Mouse (Mus musculus) kidney, postnatal 36 days (tissue): ENCODE measurements around the gene Smpdl3a.

Source experiments
- DNase-seq, 2 experiments: peaks; one replicate each; pipeline ENCODE4 v3.0.0; 2021 to 2022; ENCODE audit warnings: mixed read lengths in 2 of 2

The Smpdl3a gene

DNA sequence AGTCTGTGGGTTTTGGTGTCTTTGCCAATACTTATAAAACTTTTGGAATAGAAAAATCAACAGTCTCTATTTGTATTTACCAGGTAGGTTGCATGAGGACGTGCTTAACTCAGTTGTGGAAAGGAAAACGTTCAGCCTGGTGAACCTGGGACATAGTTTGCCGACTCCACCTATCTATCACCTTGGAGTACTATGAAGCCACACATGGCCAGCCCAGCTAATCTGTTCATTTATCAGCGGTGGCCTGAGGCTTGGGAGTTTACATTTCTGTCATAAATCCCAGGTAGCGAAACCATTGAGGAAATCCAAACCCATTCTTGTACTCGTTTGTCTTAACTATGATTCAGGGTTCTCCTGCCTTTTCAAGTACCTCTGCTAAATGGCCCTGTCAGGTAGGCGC lies at the start of gene Smpdl3a:
TSS of gene Smpdl3a (plus strand) at position 318 of the 400 bp plus-strand sequence.
- DNase-seq: no peak

DNA sequence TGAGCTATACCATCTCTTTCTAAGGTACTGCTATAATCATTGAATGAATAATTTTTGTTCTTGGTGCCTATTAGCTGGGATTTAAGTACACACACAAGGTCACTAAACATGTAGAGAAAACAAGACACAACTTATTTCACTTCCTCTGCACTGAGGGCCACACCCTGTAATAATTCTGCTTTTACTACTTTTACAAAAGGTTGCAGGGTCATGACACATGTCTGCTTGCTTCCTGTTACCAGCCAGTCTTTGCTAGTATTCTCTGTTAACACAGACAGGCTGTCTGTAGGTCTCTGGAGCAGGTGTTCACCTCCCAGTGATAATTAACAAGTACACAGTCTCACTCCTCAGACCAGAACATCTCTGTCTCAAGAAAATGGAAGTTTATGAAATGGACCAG lies 48.7 kb upstream of the Smpdl3a start:
- DNase-seq: no peak

DNA sequence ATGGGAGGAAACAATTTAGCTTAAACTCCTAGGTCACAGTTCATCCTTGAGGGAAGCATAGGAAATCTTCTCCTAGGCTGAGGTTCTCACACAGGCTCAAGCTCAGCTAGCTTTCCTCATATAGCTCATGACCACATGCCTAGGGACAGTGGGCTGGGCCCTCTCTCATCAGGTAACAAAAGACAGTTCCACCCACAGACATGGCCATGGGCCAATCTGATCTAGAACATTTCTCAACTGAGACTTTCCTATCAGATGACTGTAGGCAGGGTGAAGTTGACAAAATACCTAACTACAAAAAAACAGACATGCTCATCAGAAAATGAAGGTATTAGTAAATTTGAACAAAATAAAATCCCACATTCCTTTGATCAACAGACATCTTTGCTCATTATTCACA lies 47.0 kb upstream of the Smpdl3a start:
- DNase-seq: no peak

DNA sequence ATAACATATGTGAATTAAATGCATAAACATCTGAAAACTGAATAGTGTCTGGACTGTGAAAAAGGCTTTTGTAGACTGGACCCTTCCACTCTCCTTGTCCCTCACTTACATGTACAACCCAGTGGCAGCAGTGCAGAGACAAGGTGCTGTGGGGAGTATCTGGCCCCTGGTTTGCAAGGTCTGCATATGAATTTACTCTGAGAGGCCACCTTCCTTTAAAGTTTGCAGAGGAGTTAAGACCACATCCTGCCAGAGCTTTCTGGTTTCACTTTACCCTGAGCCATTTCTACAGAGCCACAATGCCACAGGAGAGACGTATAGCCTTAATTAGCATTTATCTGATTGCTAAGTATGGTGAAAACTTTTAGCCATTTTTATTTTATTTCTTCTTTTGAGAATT lies 40.8 kb upstream of the Smpdl3a start:
- DNase-seq: no peak

DNA sequence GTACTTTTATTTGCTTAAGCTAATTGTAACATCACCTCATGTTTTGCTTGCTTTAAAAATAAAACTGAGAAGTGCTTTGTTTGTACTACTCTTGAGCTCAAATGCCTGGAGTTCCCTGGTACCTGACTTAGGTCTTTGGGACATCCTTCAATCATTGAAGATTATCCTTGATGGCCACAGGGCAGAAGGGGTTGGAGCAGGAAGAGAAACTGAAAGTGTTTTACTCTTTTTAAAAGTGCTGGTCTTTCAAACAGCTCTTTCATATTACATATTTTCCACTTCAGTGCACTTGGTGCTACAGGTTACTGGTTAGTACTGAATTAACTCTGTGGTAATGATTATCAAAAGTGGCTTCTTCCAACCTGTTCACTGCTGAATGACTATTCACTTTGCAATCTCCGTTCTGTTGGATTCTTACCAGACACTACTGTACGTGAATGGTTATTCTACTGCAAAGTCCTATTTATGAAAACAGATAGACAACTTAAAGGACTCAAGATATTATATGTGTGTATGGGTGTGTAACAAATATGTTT lies 38.9 kb upstream of the Smpdl3a start:
- no peak for DNase-seq

DNA sequence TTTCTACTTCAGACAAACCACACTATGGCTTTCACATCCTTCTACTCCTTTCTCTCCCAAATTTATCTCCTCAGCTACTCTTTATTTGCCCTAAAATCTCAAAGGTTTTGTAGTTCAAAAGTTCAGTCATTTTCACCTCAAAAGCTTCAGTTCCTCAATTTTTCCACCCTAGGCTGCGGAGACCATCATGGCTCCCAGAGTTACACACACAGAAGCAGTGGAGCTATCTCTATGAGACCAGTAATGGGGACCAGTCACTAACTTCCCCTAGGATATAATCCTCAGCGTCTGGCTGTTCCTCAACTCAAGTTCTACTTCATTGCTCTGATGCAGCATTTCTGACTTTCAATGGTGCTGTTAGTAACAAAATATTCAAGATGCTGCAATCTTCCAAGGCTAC lies 35.1 kb upstream of the Smpdl3a start:
- DNase-seq: no peak

DNA sequence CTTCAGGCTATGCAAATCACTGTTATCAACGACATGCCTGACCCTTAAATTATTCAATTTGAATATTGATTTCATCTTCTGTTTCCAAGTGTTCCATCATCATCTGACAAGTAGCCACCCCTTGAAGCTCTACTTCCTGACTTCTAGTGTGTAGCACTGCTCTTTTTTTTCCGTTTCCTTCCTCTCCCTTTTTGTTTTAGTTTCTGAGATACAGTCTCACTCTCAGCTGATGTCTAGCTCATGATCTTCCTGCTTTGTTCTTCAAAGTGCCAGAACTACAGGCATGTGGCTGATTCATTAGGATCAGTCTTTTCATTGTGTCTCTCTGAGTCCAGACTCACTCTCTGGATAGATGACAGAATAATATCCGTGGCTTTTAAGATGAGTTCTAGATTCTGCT lies 33.4 kb upstream of the Smpdl3a start:
- no peak for DNase-seq

DNA sequence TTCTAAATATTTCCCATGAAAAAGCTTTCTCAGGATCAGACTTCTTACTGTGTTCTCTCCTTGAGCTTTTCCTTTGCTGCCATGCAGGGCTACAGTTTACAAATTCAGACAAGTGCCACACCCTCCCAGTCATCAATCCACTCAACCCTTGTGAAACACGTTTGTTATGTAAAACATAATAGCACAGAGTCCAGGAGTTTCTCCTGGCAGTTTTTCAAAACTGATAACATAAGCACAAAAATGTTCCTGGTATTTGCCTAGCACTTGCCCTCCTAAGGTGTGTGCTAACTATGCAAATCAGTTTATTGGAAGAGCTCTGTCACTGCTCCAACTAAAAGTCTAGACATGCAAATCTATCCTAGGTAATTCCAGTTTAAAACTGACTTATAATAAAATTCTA lies 31.1 kb upstream of the Smpdl3a start:
- no peak for DNase-seq

DNA sequence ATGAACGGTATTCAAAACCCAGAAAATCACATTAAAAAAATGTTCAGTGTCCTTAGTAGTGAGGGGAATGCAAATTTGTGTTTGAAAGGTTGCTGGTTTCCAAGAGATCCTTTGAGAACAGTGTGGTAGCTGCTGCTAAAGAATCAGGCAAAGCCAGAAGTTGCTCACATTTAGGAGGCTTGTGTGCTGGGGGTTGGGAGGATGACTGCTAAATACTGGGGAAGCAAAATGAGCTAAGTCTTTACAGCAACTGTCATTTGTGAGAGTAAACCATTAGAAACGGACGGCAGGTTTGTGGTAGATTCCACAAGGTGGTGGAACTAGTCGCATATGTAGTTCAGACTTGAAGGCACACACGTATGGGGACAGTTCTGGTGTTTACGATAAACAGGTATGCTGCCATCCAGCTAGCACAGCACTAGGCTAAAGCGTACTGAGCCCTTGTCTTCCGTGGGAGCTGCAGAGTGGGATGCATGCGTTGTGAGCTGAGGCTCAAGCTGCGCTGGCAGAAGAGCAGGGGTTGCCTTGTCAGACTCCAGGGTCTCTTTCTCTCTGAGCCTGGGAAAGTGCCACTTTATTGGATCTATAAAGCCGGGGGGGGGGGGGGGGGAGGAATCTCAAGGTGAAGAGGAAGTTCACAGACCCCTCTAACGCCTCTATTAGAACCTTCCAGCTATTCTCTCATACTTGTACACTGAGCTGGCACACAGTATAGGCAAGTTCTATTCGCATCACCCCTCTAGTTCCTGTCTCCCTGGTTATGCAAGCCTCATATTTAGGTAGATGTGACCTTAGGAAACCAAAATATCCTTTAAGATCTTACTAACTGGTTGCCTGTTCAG lies 10.6 kb upstream of the Smpdl3a start:
- DNase-seq: no peak

DNA sequence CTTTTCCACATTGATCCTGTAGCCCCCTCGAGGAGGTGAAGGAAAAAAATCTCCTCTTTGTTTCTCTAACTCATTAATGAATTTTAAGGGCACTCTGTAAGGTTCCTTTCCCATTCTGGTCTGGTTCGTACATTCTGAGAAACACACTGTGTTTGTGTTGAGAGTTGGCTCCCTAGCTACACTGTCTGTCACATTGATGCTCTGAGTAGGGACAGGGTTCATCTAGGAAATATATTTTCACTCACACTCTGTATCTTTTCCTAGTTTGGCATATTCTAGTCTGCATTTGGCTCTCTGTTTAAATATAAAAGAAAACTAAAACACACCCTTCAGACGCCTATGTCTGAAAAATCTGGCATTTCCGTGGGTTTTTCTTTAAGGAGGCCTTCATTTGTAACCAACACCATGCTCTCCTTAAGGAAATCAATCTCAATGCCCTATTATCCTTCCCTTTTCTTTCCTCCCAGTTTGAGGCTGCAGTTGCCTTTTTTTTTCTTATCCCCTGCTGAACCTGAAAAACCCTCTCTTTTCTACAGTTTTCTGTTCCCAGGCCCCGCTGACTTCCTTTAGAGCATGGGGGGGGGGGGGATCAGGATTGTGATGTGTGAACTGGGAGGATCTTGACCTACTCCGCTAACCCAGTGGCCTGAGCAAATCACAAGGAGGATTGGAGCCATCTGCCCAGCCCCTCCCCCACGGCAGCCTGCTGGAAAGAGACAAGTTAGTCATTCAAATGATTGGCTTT lies 9.8 kb upstream of the Smpdl3a start:
- DNase-seq: peak; percentile 90 to 92

DNA sequence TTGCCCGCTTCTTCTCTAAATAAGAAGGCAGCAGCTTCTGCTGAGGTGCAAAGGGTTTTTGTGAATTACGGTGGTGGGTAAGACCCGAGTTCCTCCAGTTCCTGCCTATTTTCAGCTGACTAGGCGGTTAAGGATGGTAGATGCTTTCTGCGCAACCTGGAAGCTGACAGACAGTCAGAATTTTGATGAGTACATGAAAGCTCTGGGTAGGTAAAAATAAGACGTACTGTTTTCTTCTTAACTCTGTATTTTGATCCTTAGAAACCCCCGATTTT lies 9.3 kb upstream of the Smpdl3a start, which contains the start of gene Fabp7:
TSS of gene Fabp7 (plus strand) at position 6 of the 275 bp plus-strand sequence.
- DNase-seq: no peak

DNA sequence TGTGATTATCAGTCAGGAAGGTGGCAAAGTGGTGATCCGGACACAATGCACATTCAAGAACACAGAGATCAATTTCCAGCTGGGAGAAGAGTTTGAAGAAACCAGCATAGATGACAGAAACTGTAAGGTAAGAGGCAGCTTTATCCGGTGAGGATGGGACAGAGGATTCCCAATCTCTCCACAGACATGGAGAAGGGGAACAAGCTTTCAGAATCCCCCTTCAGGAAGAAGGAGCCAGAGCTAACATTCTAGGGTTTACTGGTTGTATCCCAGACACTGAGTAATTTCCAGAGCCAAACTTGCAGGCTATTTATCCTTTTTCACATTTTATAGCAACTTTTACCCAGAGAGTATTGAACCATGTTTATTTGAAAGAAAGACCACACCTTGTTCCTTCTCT lies 8.6 kb upstream of the Smpdl3a start:
- no peak for DNase-seq

DNA sequence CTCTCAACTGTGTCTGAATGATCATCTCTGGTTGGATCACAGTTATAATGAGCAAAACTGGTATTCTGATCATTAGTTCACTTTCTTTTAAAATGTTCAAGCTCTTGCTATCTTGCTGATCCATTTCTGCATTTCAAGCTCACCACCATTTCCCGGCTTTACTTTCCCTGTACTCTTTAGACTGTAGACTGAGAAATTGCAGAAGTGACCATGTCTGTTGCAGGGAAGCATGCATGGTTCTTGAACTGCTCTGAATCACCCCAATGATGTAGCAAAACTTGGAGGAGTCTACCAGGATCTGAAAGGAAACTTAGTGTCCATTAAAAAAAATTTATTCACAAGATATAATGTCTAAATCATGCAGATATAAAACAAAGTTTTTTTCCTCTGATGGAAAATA lies 1.2 kb upstream of the Smpdl3a start:
- no peak for DNase-seq

DNA sequence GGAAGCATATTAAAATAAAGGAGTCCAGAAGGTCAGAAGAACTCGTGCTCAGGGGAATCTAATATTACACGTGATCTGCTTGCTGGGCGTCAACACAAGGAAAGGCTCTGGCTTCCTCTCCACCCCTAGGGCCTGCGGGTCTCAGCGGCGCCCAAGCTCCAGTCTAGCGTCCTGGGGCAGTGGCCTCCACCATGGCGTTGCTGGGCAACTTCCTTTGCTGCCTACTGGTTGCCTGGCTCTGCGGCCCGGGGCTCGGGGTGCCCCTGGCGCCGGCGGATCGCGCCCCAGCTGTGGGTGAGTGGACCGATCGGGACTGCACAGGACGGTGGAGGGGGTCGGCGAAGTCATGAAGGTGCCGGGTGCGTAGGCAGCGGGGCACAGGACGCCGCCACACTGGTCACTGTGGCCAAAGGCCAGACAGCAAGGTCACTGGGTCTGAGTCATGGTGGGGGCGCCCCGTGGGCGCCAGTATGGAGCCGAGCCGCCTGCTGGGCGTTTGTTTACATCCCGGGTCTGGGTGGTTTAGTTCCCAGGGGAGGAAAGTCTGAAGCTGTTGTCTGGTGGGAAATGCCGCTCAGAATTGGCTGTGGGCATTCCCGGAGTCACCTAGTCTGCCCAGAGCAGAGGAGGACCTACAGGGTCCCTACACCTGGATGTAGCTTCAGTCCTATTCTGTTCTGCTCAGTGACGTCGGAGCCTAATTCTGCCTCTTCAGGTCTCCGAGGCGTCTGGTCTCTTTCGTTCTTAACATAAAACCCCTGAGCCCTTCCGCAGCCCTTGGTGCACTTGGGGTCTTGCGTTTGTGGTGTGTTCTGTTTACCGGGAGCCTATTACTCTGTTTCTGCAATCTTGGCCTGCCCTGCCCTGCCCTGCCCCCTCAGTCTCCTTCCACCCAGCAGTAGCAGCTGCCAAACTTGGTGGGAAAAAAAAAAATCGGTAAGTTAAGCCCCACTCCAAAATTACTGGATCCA lies 641 bp downstream of the Smpdl3a start:
- DNase-seq: peak; percentile 67 to 78

DNA sequence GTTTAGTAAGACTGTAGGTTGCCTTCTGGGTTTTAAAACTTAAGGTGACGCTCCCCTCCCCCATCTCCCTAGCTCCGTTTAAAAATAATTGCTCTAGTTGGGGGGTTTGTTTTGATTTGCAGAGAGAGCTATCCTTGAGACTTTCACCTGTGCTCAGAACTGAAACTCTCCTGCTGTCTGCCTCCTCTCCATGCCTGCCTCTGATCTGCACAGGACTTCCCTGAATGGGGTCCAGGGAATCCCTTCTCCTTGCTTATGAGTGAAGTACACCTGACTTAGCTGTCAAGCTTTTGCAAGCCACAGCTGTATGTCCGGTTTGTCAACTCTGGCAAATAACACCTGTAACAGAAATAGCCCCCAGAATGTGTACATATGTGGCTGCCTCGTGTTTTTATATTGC lies 1.4 kb downstream of the Smpdl3a start:
- DNase-seq: peak in 1 of 2 experiments; percentile 6

DNA sequence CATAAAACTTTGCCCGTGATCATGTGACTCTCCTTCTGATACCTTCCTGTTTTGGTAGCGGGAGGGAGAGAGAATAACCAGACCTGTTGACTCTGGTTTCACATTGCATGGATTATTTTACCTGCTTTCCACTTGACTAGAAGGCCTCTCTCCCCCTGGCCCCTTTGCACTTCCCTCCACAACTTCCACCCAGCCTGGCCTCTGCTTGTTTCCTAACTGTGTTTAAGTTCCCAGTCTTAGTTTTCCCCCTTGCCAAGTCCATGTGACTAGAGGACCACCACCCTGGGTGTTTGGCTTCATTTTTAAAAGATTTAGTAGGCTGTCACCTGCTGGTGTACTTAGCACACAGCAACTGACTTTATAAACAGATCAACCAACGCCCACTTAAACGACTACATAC lies 1.9 kb downstream of the Smpdl3a start:
- DNase-seq: peak; percentile 32 to 47

DNA sequence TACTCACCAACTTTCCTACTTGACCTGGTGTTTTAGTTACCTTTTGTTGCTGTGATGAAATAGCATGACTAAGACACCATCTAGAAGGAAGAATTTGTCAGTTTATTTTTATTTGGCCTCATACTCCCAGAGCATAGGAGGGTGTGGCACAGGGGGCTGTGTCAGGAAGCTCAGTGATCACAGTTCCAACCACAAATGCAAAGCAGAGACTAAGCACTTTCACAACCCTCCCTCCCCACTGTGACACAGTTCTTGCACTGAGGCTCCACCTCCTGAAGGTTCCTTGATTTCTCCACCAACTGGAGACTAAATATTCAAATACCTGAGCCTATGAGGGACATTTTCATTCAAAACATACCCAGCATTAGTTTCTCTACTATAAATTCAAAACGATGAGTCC lies 5.4 kb downstream of the Smpdl3a start:
- no peak for DNase-seq

DNA sequence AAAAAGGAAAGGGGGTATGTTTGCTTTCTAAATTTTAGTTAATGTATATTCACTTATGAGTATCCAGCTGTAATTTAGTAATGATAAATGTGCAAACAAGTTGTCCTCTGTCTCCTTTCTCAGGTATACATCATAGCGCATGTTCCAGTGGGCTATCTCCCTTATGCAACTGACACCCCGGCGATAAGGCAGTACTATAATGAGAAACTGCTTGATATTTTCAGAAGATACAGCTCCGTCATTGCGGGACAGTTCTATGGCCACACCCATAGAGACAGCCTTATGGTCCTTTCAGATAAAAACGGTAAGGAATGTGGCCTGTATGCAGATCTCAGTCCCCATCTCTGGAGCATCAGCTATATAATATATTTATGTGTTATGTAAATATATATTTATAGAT lies 13.6 kb downstream of the Smpdl3a start:
- DNase-seq: no peak

DNA sequence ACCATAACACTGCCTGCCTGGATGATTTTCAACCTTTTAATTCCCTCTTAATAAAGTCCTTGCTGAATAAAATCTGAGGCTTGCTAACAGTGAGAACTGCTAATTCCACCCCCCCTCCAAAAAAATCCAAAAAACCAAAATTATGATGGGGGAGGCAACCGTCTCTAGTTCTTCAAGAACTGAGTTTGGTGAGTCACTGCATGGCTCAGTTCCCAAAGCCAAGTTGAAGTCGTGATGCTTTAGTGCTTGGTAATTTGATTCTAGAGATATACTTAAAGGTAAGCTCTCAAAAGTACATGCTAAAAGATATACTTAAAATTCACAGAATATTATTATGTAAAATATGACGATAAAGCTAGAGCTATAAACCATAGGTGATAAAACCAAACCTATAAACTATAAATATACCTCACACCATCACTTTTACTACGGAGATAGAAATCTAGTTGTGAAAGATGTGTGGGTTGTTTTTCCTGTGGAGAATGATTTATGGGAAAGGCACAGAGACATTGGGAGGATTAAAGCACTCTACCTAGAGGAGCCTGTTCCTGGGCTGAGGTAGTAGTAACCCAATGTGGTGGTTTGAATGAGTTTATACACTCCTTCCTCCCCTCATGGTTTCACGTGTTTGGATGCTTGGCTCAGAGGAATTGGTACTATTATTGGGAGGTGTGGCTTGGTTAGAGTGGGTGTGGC lies 18.2 kb downstream of the Smpdl3a start:
- no peak for DNase-seq

DNA sequence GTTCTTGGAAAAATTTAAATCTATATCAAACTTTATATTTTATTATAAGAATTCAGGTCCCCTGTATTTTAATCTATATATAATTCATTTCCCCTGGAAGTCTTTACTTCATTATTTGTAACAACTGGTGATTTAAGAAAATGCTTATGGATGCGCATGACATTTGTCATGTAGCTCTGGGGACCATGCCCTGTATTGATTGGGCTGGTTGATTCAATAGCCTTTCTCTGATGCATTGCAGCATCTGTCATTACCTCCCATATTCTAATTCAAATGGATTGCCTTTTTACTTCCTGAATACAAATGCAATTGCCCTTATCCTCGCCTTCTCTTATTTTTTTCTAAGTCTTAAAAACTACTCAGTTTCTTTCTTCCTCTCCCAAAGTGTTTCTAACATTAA lies 20.2 kb downstream of the Smpdl3a start:
- DNase-seq: no peak

DNA sequence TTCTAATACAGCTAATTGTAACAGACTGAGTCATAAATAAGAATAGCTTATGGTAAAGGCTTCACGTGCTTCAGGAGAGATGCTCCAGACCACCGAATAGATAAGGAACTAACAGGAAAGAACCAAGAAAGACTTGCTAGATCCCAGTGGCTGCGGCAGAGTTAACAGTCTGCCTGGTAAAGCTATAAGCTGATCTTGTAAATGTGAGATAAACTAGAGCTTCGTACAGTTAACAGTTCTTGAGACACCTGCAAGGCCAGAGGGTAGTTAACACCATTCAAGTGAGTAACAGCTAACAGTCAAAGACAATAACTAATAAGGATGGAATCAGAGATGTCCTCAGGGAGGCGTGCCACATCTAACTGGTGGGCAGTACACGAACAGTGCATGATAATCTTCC lies 21.7 kb downstream of the Smpdl3a start:
- no peak for DNase-seq

DNA sequence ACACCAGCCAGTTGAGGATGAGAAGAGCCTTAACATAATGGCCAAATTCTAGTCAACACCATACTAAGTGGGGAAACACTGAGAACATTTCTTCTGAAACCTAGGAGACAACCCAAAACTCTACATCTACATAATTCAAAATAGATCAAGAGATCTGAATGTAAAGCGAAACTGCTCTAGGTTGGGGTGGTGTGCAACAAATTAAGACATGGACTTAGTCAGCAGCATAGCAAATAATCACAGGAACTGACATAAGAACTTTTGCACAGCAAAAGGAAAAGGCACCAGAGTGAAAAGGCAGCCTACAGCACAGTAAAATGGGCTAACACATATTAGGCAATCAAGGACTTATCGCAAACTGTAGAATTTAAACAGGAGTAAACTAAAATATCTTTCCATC lies 25.1 kb downstream of the Smpdl3a start:
- no peak for DNase-seq
